Mouse (Mus musculus): Measurements from ENCODE around the gene Oxld1. TPM values are rescaled to one million over a fixed set of nuclear protein-coding genes. Genes with fewer than 3 reads are reported as not detected.
"Not testable (repeated sequence)": the region's sequence is repeated elsewhere in the genome, so short reads cannot be mapped to it uniquely, and the experiment has no call there.

Gene Oxld1
- polyA plus RNA-seq, 1 experiment from 2014 or later: 13.1 TPM

- H3K4me1 ChIP-seq; H3K4me3 ChIP-seq; ATAC-seq (ENCODE audit: insufficient number of reproducible peaks, low FRiP score, low TSS enrichment, low read depth); H3K9ac ChIP-seq; H3K27ac ChIP-seq; H3K4me2 ChIP-seq; H3K27me3 ChIP-seq; H3K9me3 ChIP-seq: not testable (repeated sequence)
- H3K36me3 ChIP-seq: peaks cover 92% of the 10 kb centered on the region
- 95% methylated on average over 9 of the region's 10 CpGs for WGBS
Observed at GRCm38 (mm10) chr11:120413621-120414020, 44.2 kb downstream of the Oxld1 start.

Other genes with a start within 250 kb of the Oxld1 start
- 5.8 and 6.7 TPM in 2 replicates for gene Bahcc1, start 225.1 kb downstream of the Oxld1 start, polyA plus RNA-seq (2015; fragmentation: Nextera tagmentation; extraction: Ambion mirVana)
- 2,203 and 2,296 TPM in 2 replicates for gene Actg1, start 109.5 kb downstream of the Oxld1 start, polyA plus RNA-seq (2015; fragmentation: Nextera tagmentation; extraction: Ambion mirVana)
- gene Fscn2, start 96.5 kb downstream of the Oxld1 start, polyA plus RNA-seq (2015; fragmentation: Nextera tagmentation; extraction: Ambion mirVana): 0.31 and 0.79 TPM in 2 replicates
- gene Faap100, start 79.3 kb downstream of the Oxld1 start, polyA plus RNA-seq (2015; fragmentation: Nextera tagmentation; extraction: Ambion mirVana): 33.1 and 33.3 TPM in 2 replicates
- 28.8 and 30.8 TPM in 2 replicates for gene Nploc4, start 20.4 kb downstream of the Oxld1 start, polyA plus RNA-seq (2015; fragmentation: Nextera tagmentation; extraction: Ambion mirVana)
- gene Tspan10, start 15.4 kb downstream of the Oxld1 start, polyA plus RNA-seq (2015; fragmentation: Nextera tagmentation; extraction: Ambion mirVana): 0.28 and 0.43 TPM in 2 replicates
- 0.17 and 0.52 TPM in 2 replicates for gene Pde6g, start 4.6 kb downstream of the Oxld1 start, polyA plus RNA-seq (2015; fragmentation: Nextera tagmentation; extraction: Ambion mirVana)
- gene Ccdc137, start within 50 bp of the Oxld1 start, polyA plus RNA-seq (2015; fragmentation: Nextera tagmentation; extraction: Ambion mirVana): 32.4 and 34.1 TPM in 2 replicates
- gene Arl16, start 9.5 kb upstream of the Oxld1 start, polyA plus RNA-seq (2015; fragmentation: Nextera tagmentation; extraction: Ambion mirVana): 50.5 and 53.8 TPM in 2 replicates
- 113 and 121 TPM in 2 replicates for gene Mrpl12, start 26.5 kb upstream of the Oxld1 start, polyA plus RNA-seq (2015; fragmentation: Nextera tagmentation; extraction: Ambion mirVana)
- gene Slc25a10, start 33.8 kb upstream of the Oxld1 start, polyA plus RNA-seq (2015; fragmentation: Nextera tagmentation; extraction: Ambion mirVana): 36.7 and 36.9 TPM in 2 replicates
- 3.5 and 4.4 TPM in 2 replicates for gene Gcgr, start 72.6 kb upstream of the Oxld1 start, polyA plus RNA-seq (2015; fragmentation: Nextera tagmentation; extraction: Ambion mirVana)
- 237 and 239 TPM in 2 replicates for gene Mcrip1, start 91.7 kb upstream of the Oxld1 start, polyA plus RNA-seq (2015; fragmentation: Nextera tagmentation; extraction: Ambion mirVana)
- gene Ppp1r27, start 93.1 kb upstream of the Oxld1 start, polyA plus RNA-seq (2015; fragmentation: Nextera tagmentation; extraction: Ambion mirVana): 3.2 and 11.9 TPM in 2 replicates
- 1,021 and 1,099 TPM in 2 replicates for gene P4hb, start 115.2 kb upstream of the Oxld1 start, polyA plus RNA-seq (2015; fragmentation: Nextera tagmentation; extraction: Ambion mirVana)
- 581 and 641 TPM in 2 replicates for gene Arhgdia, start 123.6 kb upstream of the Oxld1 start, polyA plus RNA-seq (2015; fragmentation: Nextera tagmentation; extraction: Ambion mirVana)
- gene Alyref, start 140.3 kb upstream of the Oxld1 start, polyA plus RNA-seq (2015; fragmentation: Nextera tagmentation; extraction: Ambion mirVana): 342 and 405 TPM in 2 replicates
- gene Anapc11, start 140.4 kb upstream of the Oxld1 start, polyA plus RNA-seq (2015; fragmentation: Nextera tagmentation; extraction: Ambion mirVana): 212 and 215 TPM in 2 replicates
- 2.2 and 2.9 TPM in 2 replicates for gene Npb, start 150.4 kb upstream of the Oxld1 start, polyA plus RNA-seq (2015; fragmentation: Nextera tagmentation; extraction: Ambion mirVana)
- gene Pcyt2, start 159.9 kb upstream of the Oxld1 start, polyA plus RNA-seq (2015; fragmentation: Nextera tagmentation; extraction: Ambion mirVana): 130 and 136 TPM in 2 replicates
- gene Sirt7, start 167.2 kb upstream of the Oxld1 start, polyA plus RNA-seq (2015; fragmentation: Nextera tagmentation; extraction: Ambion mirVana): 32.9 and 33.4 TPM in 2 replicates
- gene Mafg, start 175.5 kb upstream of the Oxld1 start, polyA plus RNA-seq (2015; fragmentation: Nextera tagmentation; extraction: Ambion mirVana): 26.6 and 32.9 TPM in 2 replicates
- 61.6 and 72.1 TPM in 2 replicates for gene Pycr1, start 185.7 kb upstream of the Oxld1 start, polyA plus RNA-seq (2015; fragmentation: Nextera tagmentation; extraction: Ambion mirVana)
- 0.61 and 4.0 TPM in 2 replicates for gene Myadml2, start 190.1 kb upstream of the Oxld1 start, polyA plus RNA-seq (2015; fragmentation: Nextera tagmentation; extraction: Ambion mirVana)
- 4.8 and 5.4 TPM in 2 replicates for gene Notum, start 203.1 kb upstream of the Oxld1 start, polyA plus RNA-seq (2015; fragmentation: Nextera tagmentation; extraction: Ambion mirVana)
- gene Aspscr1, start 214.9 kb upstream of the Oxld1 start, polyA plus RNA-seq (2015; fragmentation: Nextera tagmentation; extraction: Ambion mirVana): 107 TPM in 2 replicates

Measured in limb, embryonic 15.5 days (tissue).